Mouse (Mus musculus) hindbrain, embryonic 14.5 days (tissue): Measurements from ENCODE around the gene Olfr1348. TPM values are rescaled to one million over a fixed set of nuclear protein-coding genes. Genes with fewer than 3 reads are reported as not detected.

Experiments
- ATAC-seq: fragments of 200-750 bp; cut with Nextera tagmentation; 2 replicates; pipeline ENCODE4 v1.8.0; 2017; ENCODE audit warnings: moderate number of reproducible peaks, mild to moderate bottlenecking, moderate TSS enrichment, moderate library complexity; ENCODE audit not compliant: low FRiP score
- DNase-seq: peaks from one replicate; pipeline ENCODE4 v3.0.0-alpha.2; 2015; ENCODE audit warnings: low spot score
- H3K27ac ChIP-seq: fragments of 300-500 bp; sonication (generic); 2 replicates; pipeline ENCODE4 v1.5.1; 2014; ENCODE audit warnings: mild to moderate bottlenecking, moderate library complexity
- H3K27me3 ChIP-seq: fragments of 300-500 bp; sonication (generic); 2 replicates; pipeline ENCODE4 v1.6.1; 2014; ENCODE audit warnings: mild to moderate bottlenecking, low read length, mixed read lengths; ENCODE audit not compliant: control insufficient read depth, insufficient read depth
- H3K36me3 ChIP-seq: fragments of 300-500 bp; sonication (generic); replicated peaks from 2 replicates; pipeline ENCODE4 v1.6.1; 2014; ENCODE audit not compliant: control insufficient read depth, insufficient read depth
- H3K4me1 ChIP-seq: fragments of 300-500 bp; sonication (generic); replicated peaks from 2 replicates; pipeline ENCODE4 v1.6.1; 2014; ENCODE audit warnings: antibody characterized with exemption, low read length, mixed read lengths; ENCODE audit not compliant: control insufficient read depth, insufficient read depth
- H3K4me2 ChIP-seq: fragments of 300-500 bp; sonication (generic); replicated peaks from 2 replicates; pipeline ENCODE4 v1.6.1; 2014; ENCODE audit warnings: mild to moderate bottlenecking, moderate library complexity
- H3K4me3 ChIP-seq: fragments of 300-500 bp; sonication (generic); replicated peaks from 2 replicates; pipeline ENCODE4 v1.5.1; 2014; ENCODE audit warnings: mild to moderate bottlenecking, low read length
- H3K9ac ChIP-seq: fragments of 300-500 bp; sonication (generic); 2 replicates; pipeline ENCODE4 v1.6.1; 2014
- H3K9me3 ChIP-seq: fragments of 300-500 bp; sonication (generic); 2 replicates; pipeline ENCODE4 v1.6.1; 2016; ENCODE audit warnings: low read length; ENCODE audit not compliant: control insufficient read depth
- polyA plus RNA-seq: library from polyadenylated mRNA; unstranded; fragments of >200 nt; fragmentation: Nextera tagmentation; extraction: Ambion mirVana; gene quantifications from 2 replicates; pipeline ENCODE4 v1.2.1, GENCODE M21; 2014

The Olfr1348 gene
- polyA plus RNA-seq, 1 experiment from 2014 or later, result not detected

GRCm38 (mm10) chr7:6455868-6456267, 52.7 kb downstream of the Olfr1348 start, which contains the start of gene Olfr1336:
Gene Olfr1336, plus strand, starts transcription at chr7:6456168.
- Histone ChIP-seq H3K9ac (no peak within 1 kb of the TSS), H3K4me3 (no peak within 1 kb of the TSS), H3K4me2 (no peak within 1 kb of the TSS), H3K27me3 (no peaks in the 10 kb centered on the region), H3K9me3 (no peaks in the 10 kb centered on the region), H3K36me3 (no peaks in the 10 kb centered on the region), H3K27ac (no peak within 1 kb of the TSS), H3K4me1 (no peaks in the 10 kb centered on the region)
- no peak for ATAC-seq
- DNase-seq, result no peak

Other genes with a start within 250 kb of the Olfr1348 start
- 14.4 and 19.1 TPM in 2 replicates for gene Zfp667, start 222.2 kb downstream of the Olfr1348 start, polyA plus RNA-seq
- gene Zfp583, start 177.5 kb downstream of the Olfr1348 start, polyA plus RNA-seq, result 14.4 and 18.2 TPM in 2 replicates
- 5.9 and 6.5 TPM in 2 replicates for gene Gm3854, start 165.0 kb downstream of the Olfr1348 start, polyA plus RNA-seq
- gene Zfp78, start 145.5 kb downstream of the Olfr1348 start, polyA plus RNA-seq, result 5.7 and 6.6 TPM in 2 replicates
- 15.2 and 16.0 TPM in 2 replicates for gene Zfp28, start 125.5 kb downstream of the Olfr1348 start, polyA plus RNA-seq
- gene Smim17, start 110.0 kb downstream of the Olfr1348 start, polyA plus RNA-seq, result 8.2 and 8.3 TPM in 2 replicates
- not detected in 2 replicates for gene Gm20715, start 98.5 kb downstream of the Olfr1348 start, polyA plus RNA-seq
- 0.29 and 0.91 TPM in 2 replicates for gene Olfr1344, start 70.1 kb downstream of the Olfr1348 start, polyA plus RNA-seq
- not detected in 2 replicates for gene Olfr1336, start 52.6 kb downstream of the Olfr1348 start, polyA plus RNA-seq
- not detected in 2 replicates for gene Olfr1346, start 41.6 kb downstream of the Olfr1348 start, polyA plus RNA-seq
- gene Olfr5, start 21.8 kb downstream of the Olfr1348 start, polyA plus RNA-seq, result not detected in 2 replicates
- not detected in 2 replicates for gene Olfr1347, start 9.0 kb downstream of the Olfr1348 start, polyA plus RNA-seq
- gene Olfr1349, start 14.2 kb upstream of the Olfr1348 start, polyA plus RNA-seq, result not detected in 2 replicates
- gene Olfr1350, start 56.1 kb upstream of the Olfr1348 start, polyA plus RNA-seq, result not detected in 2 replicates
- gene Zim1, start 187.7 kb upstream of the Olfr1348 start, polyA plus RNA-seq, result 7.1 and 7.5 TPM in 2 replicates
- 111 and 133 TPM in 2 replicates for gene Peg3, start 221.7 kb upstream of the Olfr1348 start, polyA plus RNA-seq
- 29.0 and 29.4 TPM in 2 replicates for gene Usp29, start 221.8 kb upstream of the Olfr1348 start, polyA plus RNA-seq